Mouse (Mus musculus) thymus, adult 2 months (tissue): ENCODE measurements at regions not wholly inside any gene's neighbourhood (a gene's known extent, or its start where the extent isn't known, plus 50 kb on each side); places are given as distances from the start of the nearest gene placed in this dataset.

Experiments used
- CTCF ChIP-seq: fragments of 200-500 bp; IDR thresholded peaks from 2 replicates; pipeline ENCODE4 v1.5.1; 2012; ENCODE audit warnings: mild to moderate bottlenecking, control low read depth, low read length, moderate library complexity, borderline replicate concordance; ENCODE audit not compliant: control insufficient read depth, poor library complexity, insufficient read depth; ENCODE audit errors: extremely low read depth
- POLR2A ChIP-seq: fragments of 200-500 bp; IDR thresholded peaks from 2 replicates; pipeline ENCODE4 v1.6.1; 2012; ENCODE audit warnings: mild to moderate bottlenecking, low read length, control low read depth, moderate library complexity; ENCODE audit not compliant: control insufficient read depth, poor library complexity, insufficient read depth; ENCODE audit errors: extremely low read depth

GRCm38 (mm10) chr12:7670561-7670960 lies 306.9 kb upstream of the Apob start:
- TF ChIP-seq CTCF (no peak), POLR2A (no peak)
